Mouse (Mus musculus) thymus, adult 2 months (tissue): ENCODE data around the gene Tmc4. TPM values are rescaled to one million over a fixed set of nuclear protein-coding genes. Genes with fewer than 3 reads are reported as not detected.
A peak's percentile ranks its signal among the peaks of the same experiment; 100 is the strongest.

Source experiments
- DNase-seq: peaks from one replicate; pipeline ENCODE4 v3.0.0; 2021
- H3K27ac ChIP-seq: fragments of 200-500 bp; 2 replicates; pipeline ENCODE4 v1.5.1; 2012; ENCODE audit warnings: low read length, control low read depth; ENCODE audit not compliant: control insufficient read depth, insufficient read depth
- H3K27me3 ChIP-seq: fragments of 200-500 bp; 2 replicates; pipeline ENCODE4 v1.6.1; 2012; ENCODE audit warnings: mild to moderate bottlenecking, low read length, moderate library complexity, mixed read lengths; ENCODE audit not compliant: control insufficient read depth, insufficient read depth
- H3K36me3 ChIP-seq: fragments of 200-500 bp; 2 replicates; pipeline ENCODE4 v1.6.1; 2012; ENCODE audit warnings: mild to moderate bottlenecking, low read length, moderate library complexity; ENCODE audit not compliant: control insufficient read depth, insufficient read depth
- H3K4me1 ChIP-seq: fragments of 200-500 bp; replicated peaks from 2 replicates; pipeline ENCODE4 v1.6.1; 2012; ENCODE audit warnings: low read length; ENCODE audit not compliant: control insufficient read depth, insufficient read depth
- H3K4me3 ChIP-seq: fragments of 200-500 bp; 2 replicates; pipeline ENCODE4 v1.5.1; 2012; ENCODE audit warnings: mild to moderate bottlenecking, low read length, control low read depth, moderate library complexity; ENCODE audit not compliant: control insufficient read depth, insufficient read depth
- CTCF ChIP-seq: fragments of 200-500 bp; IDR thresholded peaks from 2 replicates; pipeline ENCODE4 v1.5.1; 2012; ENCODE audit warnings: mild to moderate bottlenecking, control low read depth, low read length, moderate library complexity, borderline replicate concordance; ENCODE audit not compliant: control insufficient read depth, poor library complexity, insufficient read depth; ENCODE audit errors: extremely low read depth
- POLR2A ChIP-seq: fragments of 200-500 bp; IDR thresholded peaks from 2 replicates; pipeline ENCODE4 v1.6.1; 2012; ENCODE audit warnings: mild to moderate bottlenecking, low read length, control low read depth, moderate library complexity; ENCODE audit not compliant: control insufficient read depth, poor library complexity, insufficient read depth; ENCODE audit errors: extremely low read depth
- WGBS: fragments of 180-500 bp; shearing (Covaris S2); methylation state at CpG from one replicate; pipeline ENCODE4 v1.1.7; 2018; 5-methylcytosine and 5-hydroxymethylcytosine counted together
- polyA plus RNA-seq: library from polyadenylated mRNA; depleted of rRNA; stranded (reverse); fragments of >200 nt; gene quantifications from 2 replicates; pipeline ENCODE4 v1.2.3, GENCODE M21; 2012

The Tmc4 gene
- polyA plus RNA-seq, 1 experiment = 27.9 TPM

GRCm38 (mm10) chr7:3646641-3647040 lies 30.7 kb downstream of the Tmc4 start:
- Histone ChIP-seq H3K27me3 (no peaks in the 10 kb centered on the region), H3K4me3 (no peak overlapping the region; the same call in 1 of the 2 replicates), H3K36me3 (peaks cover 11% of the 10 kb centered on the region), H3K27ac (no peak overlapping the region), H3K4me1 (peaks cover 18% of the 10 kb centered on the region)
- DNase-seq = no peak
- TF ChIP-seq CTCF (no peak), POLR2A (no peak)
- 45% methylated on average over 4 of the region's 4 CpGs for WGBS

GRCm38 (mm10) chr7:3646188-3646587 lies 31.2 kb downstream of the Tmc4 start:
- Histone ChIP-seq H3K4me3 (peak overlapping the region; percentile 92), H3K27me3 (no peaks in the 10 kb centered on the region), H3K27ac (peak overlapping the region; percentile 42), H3K4me1 (peaks cover 18% of the 10 kb centered on the region), H3K36me3 (peaks cover 6% of the 10 kb centered on the region)
- 6% methylated on average over 9 of the region's 9 CpGs for WGBS
- no peak for TF ChIP-seq CTCF
- TF ChIP-seq POLR2A = no peak
- no peak for DNase-seq

GRCm38 (mm10) chr7:3645488-3646025 lies 31.8 kb downstream of the Tmc4 start:
- peaks cover 3% of the 10 kb centered on the region; the same call in 1 of the 2 replicates for H3K36me3 ChIP-seq
- H3K27me3 ChIP-seq = no peaks in the 10 kb centered on the region
- H3K27ac ChIP-seq = peak overlapping the region; percentile 86
- under 1% methylated on average over 54 of the region's 58 CpGs for WGBS
- H3K4me1 ChIP-seq = peaks cover 18% of the 10 kb centered on the region
- TF ChIP-seq POLR2A (no peak; the same call in 1 of the 2 replicates), CTCF (0 out of 2 replicates have a peak, but pooled peaks have one; percentile 7)
- H3K4me3 ChIP-seq = peak overlapping the region; percentile 92
- DNase-seq = no peak

GRCm38 (mm10) chr7:3644672-3645487 lies 32.5 kb downstream of the Tmc4 start, which contains the start of gene Cnot3:
TSS of gene Cnot3 (plus strand) at chr7:3645268.
- Histone ChIP-seq H3K27ac (peak within 1 kb of the TSS; percentile 86), H3K27me3 (no peaks in the 10 kb centered on the region), H3K4me3 (peak within 1 kb of the TSS; percentile 92), H3K36me3 (peaks cover 3% of the 10 kb centered on the region; the same call in 1 of the 2 replicates), H3K4me1 (peaks cover 18% of the 10 kb centered on the region)
- TF ChIP-seq CTCF (peak; percentile 20; the same call in 1 of the 2 replicates), POLR2A (peak; percentile 84)
- under 1% methylated on average over 58 of the region's 58 CpGs for WGBS
- peak; percentile 96 for DNase-seq

- Histone ChIP-seq H3K27ac (no peak overlapping the region), H3K4me1 (peaks cover 18% of the 10 kb centered on the region), H3K27me3 (no peaks in the 10 kb centered on the region), H3K36me3 (peaks cover 3% of the 10 kb centered on the region; the same call in 1 of the 2 replicates), H3K4me3 (peak overlapping the region; percentile 1; the same call in 1 of the 2 replicates)
- DNase-seq = peak; percentile 96
- WGBS = 1% methylated on average over 11 of the region's 11 CpGs
- TF ChIP-seq POLR2A = no peak
- TF ChIP-seq CTCF = no peak
Observed at GRCm38 (mm10) chr7:3644348-3644671, 33.0 kb downstream of the Tmc4 start.

GRCm38 (mm10) chr7:3643843-3644242 lies 33.5 kb downstream of the Tmc4 start:
- WGBS = 8% methylated on average over 9 of the region's 9 CpGs
- no peak for DNase-seq
- TF ChIP-seq POLR2A (no peak), CTCF (no peak)
- Histone ChIP-seq H3K4me3 (no peak overlapping the region), H3K4me1 (peaks cover 18% of the 10 kb centered on the region), H3K27ac (no peak overlapping the region), H3K36me3 (peaks cover 3% of the 10 kb centered on the region; the same call in 1 of the 2 replicates), H3K27me3 (no peaks in the 10 kb centered on the region)
